Mouse (Mus musculus) liver, adult 2 months (tissue): Measurements from ENCODE around the gene Alox12.

Experiments used
- CTCF ChIP-seq: fragments of 200-500 bp; IDR thresholded peaks from 2 replicates; pipeline ENCODE4 v1.5.1; 2011; ENCODE audit warnings: low read depth, low read length, control low read depth
- POLR2A ChIP-seq: fragments of 200-500 bp; IDR thresholded peaks from 2 replicates; pipeline ENCODE4 v1.6.1; 2011; ENCODE audit warnings: low read length, control low read depth; ENCODE audit not compliant: insufficient read depth; ENCODE audit errors: extremely low read depth

GRCm38 (mm10) chr11:70212423-70212822 is 42.7 kb downstream of the Alox12 start, which contains the start of gene Slc16a11:
- no peak for TF ChIP-seq POLR2A
- no peak for TF ChIP-seq CTCF
